Mouse (Mus musculus): ENCODE measurements around the gene Rbbp8nl.

DNA sequence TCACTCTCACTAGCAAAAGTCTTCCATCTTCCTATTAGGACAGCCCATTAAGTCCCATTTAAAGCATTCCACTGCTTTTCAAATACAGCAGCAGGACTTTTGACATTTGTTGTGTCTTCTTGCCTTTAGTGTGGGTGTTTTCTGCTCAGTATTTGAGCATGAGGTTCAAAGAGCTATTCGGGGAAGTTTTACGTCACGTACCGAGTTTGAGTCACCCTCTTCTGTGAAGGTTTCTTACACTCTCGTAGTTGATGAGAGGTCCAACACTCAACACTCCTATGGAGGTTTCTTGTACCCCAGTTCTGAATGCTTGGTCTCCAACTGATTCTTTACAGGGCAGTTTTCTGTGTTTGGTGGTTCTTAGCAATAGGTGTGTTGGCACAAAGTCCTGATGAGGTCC is 41.8 kb downstream of the Rbbp8nl start:
- TF ChIP-seq E2F4 (IDR thresholded peaks at IDR 0.05; ENCODE audit: borderline replicate concordance, low read depth, low read length): no peak
- no peak for TF ChIP-seq CTCF (IDR thresholded peaks at IDR 0.05 in 2 of 3, conservative IDR thresholded peaks at IDR 0.05 in 1 of 3; ENCODE audit: control insufficient read depth in 1 of 3, insufficient read depth in 1 of 3, low read depth in 2 of 3, low read length in 3 of 3, poor library complexity in 1 of 3, severe bottlenecking in 1 of 3)
- TF ChIP-seq USF1 (IDR thresholded peaks at IDR 0.05; ENCODE audit: low read depth, low read length): no peak
- no peak for TF ChIP-seq GATA1 (IDR thresholded peaks at IDR 0.05; ENCODE audit: low read depth, low read length)
- TF ChIP-seq ELF1 (IDR thresholded peaks at IDR 0.05; ENCODE audit: low read depth, low read length): no peak
- no peak for TF ChIP-seq POLR2A (IDR thresholded peaks at IDR 0.05; ENCODE audit: control insufficient read depth in 1 of 2, insufficient read depth in 1 of 2, low read depth in 1 of 2, low read length in 2 of 2, poor library complexity in 1 of 2)
- TF ChIP-seq MAX (IDR thresholded peaks at IDR 0.05; ENCODE audit: low read length): no peak
- no peak for TF ChIP-seq MYB (IDR thresholded peaks at IDR 0.05; ENCODE audit: low read depth, low read length)
- TF ChIP-seq UBTF (IDR thresholded peaks at IDR 0.05; ENCODE audit: borderline replicate concordance, insufficient read depth, low read depth, low read length): no peak
- no peak for TF ChIP-seq RCOR1 (IDR thresholded peaks at IDR 0.05; ENCODE audit: low read depth, low read length)
- no peak for TF ChIP-seq EP300 (IDR thresholded peaks at IDR 0.05; ENCODE audit: low read depth in 1 of 2, low read length in 2 of 2)
- no peak for TF ChIP-seq MXI1 (IDR thresholded peaks at IDR 0.05; ENCODE audit: low read depth, low read length)
- no peak for TF ChIP-seq ZKSCAN1 (IDR thresholded peaks at IDR 0.05; ENCODE audit: low read depth, low read length)
